Mouse (Mus musculus) common myeloid progenitor, adult 5-6 weeks (primary cell): ENCODE measurements around the gene Ell. TPM values are rescaled to one million over a fixed set of nuclear protein-coding genes. Genes with fewer than 3 reads are reported as not detected.
"Not testable (repeated sequence)": the region's sequence is repeated elsewhere in the genome, so short reads cannot be mapped to it uniquely, and the experiment has no call there.

ENCODE experiments used
- ATAC-seq: replicated peaks from 2 replicates; pipeline ENCODE4 v1.8.0; 2016; ENCODE audit warnings: low read depth, mild to moderate bottlenecking, moderate TSS enrichment, inconsistent platforms; ENCODE audit not compliant: poor library complexity, severe bottlenecking
- total RNA-seq: library from RNA; stranded (forward); fragments of 200-1000, 187-1606 nt; gene quantifications from 2 replicates; pipeline ENCODE4 v1.2.3, GENCODE M21; 2017

Gene Ell
- total RNA-seq, 1 experiment from 2014 or later, result 10.5 TPM

- no peak for ATAC-seq
Observed at GRCm38 (mm10) chr8:70560564-70560963, 21.3 kb downstream of the Ell start.

GRCm38 (mm10) chr8:70561357-70561756, 22.1 kb downstream of the Ell start:
- ATAC-seq, result no peak

- ATAC-seq, result no peak
Observed at GRCm38 (mm10) chr8:70561809-70562535, 22.7 kb downstream of the Ell start.

- ATAC-seq, result no peak
Observed at GRCm38 (mm10) chr8:70562802-70563201, 23.5 kb downstream of the Ell start.

- no peak for ATAC-seq
Observed at GRCm38 (mm10) chr8:70563763-70564387, 24.6 kb downstream of the Ell start.

- ATAC-seq, result no peak
Observed at GRCm38 (mm10) chr8:70564696-70565235, 25.5 kb downstream of the Ell start.

GRCm38 (mm10) chr8:70565561-70565960, 26.3 kb downstream of the Ell start:
- ATAC-seq, result peak; percentile 56

GRCm38 (mm10) chr8:70570360-70570759, 31.1 kb downstream of the Ell start:
- ATAC-seq, result no peak

GRCm38 (mm10) chr8:70570990-70571389, 31.7 kb downstream of the Ell start:
- no peak for ATAC-seq

GRCm38 (mm10) chr8:70574302-70574701, 35.0 kb downstream of the Ell start:
- ATAC-seq, result no peak

- ATAC-seq, result peak; percentile 76
Observed at GRCm38 (mm10) chr8:70574915-70575314, 35.7 kb downstream of the Ell start.

- no peak for ATAC-seq
Observed at GRCm38 (mm10) chr8:70577207-70577606, 38.0 kb downstream of the Ell start.

GRCm38 (mm10) chr8:70583476-70584387, 44.5 kb downstream of the Ell start:
- ATAC-seq, result no peak

GRCm38 (mm10) chr8:70584606-70585257, 45.5 kb downstream of the Ell start:
- ATAC-seq, result peak; percentile 22

GRCm38 (mm10) chr8:70585258-70585652, 46.0 kb downstream of the Ell start:
- peak; percentile 89 for ATAC-seq

- not testable (repeated sequence) for ATAC-seq
Observed at GRCm38 (mm10) chr8:70587955-70588354, 48.7 kb downstream of the Ell start.

- no peak for ATAC-seq
Observed at GRCm38 (mm10) chr8:70591569-70591968, 52.3 kb downstream of the Ell start.

- no peak for ATAC-seq
Observed at GRCm38 (mm10) chr8:70593173-70593572, 53.9 kb downstream of the Ell start.

GRCm38 (mm10) chr8:70593961-70594609, 54.8 kb downstream of the Ell start, which contains the start of gene Isyna1:
Gene Isyna1, plus strand, starts transcription at chr8:70594373.
- ATAC-seq, result peak; percentile 86
